Comparison of ENCODE assay signal across 16 mouse cellular contexts in the genomic region with DNA sequence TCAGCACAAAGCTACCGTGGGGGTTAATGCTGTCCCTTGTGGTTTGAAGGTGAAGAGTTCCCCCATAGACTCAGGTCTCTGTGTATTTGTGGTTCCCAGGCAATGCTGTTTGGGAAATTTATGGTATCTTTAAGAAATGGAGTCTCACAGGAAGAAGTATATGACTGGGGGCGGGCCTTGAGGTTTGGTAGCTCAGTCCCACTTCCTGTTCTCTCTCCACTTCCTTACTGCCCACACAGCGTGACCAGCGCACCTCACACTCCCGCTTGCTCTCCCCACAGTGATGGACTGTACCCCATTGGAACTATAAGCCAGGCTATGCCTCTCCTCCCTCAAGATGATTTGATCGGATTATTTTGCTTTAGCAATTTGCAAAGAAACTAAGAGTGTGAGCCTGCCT. TPM values are rescaled to one million over a fixed set of nuclear protein-coding genes. Genes with fewer than 3 reads are reported as not detected.
DNase-seq lines count a peak whose midpoint lies in the region; ATAC-seq and TF ChIP-seq lines count a peak whose summit lies in the region.
"Had no signal": no experiment of that assay in that cellular context is flagged by ENCODE, and none has a peak within 500 bp of the region (broad histone marks: within the 10 kb centered on the region; RNA-seq: fewer than 3 reads in every experiment).

No protein-coding gene starts in this region.

- no peak overlapping the region for H3K9ac ChIP-seq in lung, postnatal 0 days (replicated peaks; ENCODE audit: low read depth)
- no peak overlapping the region for H3K9ac ChIP-seq in hindbrain, embryonic 13.5 days
- H3K9ac ChIP-seq: heart, embryonic 15.5 days; lung, embryonic 14.5 days; neural tube, embryonic 13.5 days had no signal

- WGBS in lung, postnatal 0 days, result 83% methylated on average over 6 of the region's 6 CpGs
- 93% methylated on average over 6 of the region's 6 CpGs for WGBS in hindbrain, embryonic 13.5 days

- peak; percentile 41 for DNase-seq in lung, postnatal 0 days (ENCODE audit: low spot score)
- no peak for DNase-seq in lung, adult 18-20 months
- DNase-seq in induced T-regulatory cell, adult 2 months (ENCODE audit: low read depth), result peak; percentile 82
- peak; percentile 65 to 76 for DNase-seq in spleen, postnatal 36 days (ENCODE audit: low spot score in 2 of 2)
- DNase-seq in frontal cortex, postnatal 36 days (ENCODE audit: low spot score in 2 of 2), result no peak
- DNase-seq in kidney, postnatal 14 days, result no peak
- DNase-seq: cerebellum, adult 18-20 months; embryo, embryonic 11 days; kidney, postnatal 25 days; lung, embryonic 14.5 days; midbrain, embryonic 14.5 days had no signal

- no peaks in the 10 kb centered on the region for H3K36me3 ChIP-seq in lung, postnatal 0 days (ENCODE audit: insufficient read depth, low read length)
- H3K36me3 ChIP-seq in hindbrain, embryonic 13.5 days, result no peaks in the 10 kb centered on the region
- H3K36me3 ChIP-seq: heart, embryonic 15.5 days; neural tube, embryonic 13.5 days had no signal

- TF ChIP-seq EP300 in lung, postnatal 0 days (IDR thresholded peaks at IDR 0.05), result no peak

- no peaks in the 10 kb centered on the region for H3K27me3 ChIP-seq in lung, postnatal 0 days (replicated peaks; ENCODE audit: insufficient read depth, low read length)
- H3K27me3 ChIP-seq in hindbrain, embryonic 13.5 days, result no peaks in the 10 kb centered on the region
- H3K27me3 ChIP-seq: heart, embryonic 15.5 days; neural tube, embryonic 13.5 days had no signal

- no peak overlapping the region for H3K4me2 ChIP-seq in lung, postnatal 0 days (replicated peaks; ENCODE audit: low read depth, low read length)
- H3K4me2 ChIP-seq in hindbrain, embryonic 13.5 days, result no peak overlapping the region
- H3K4me2 ChIP-seq: heart, embryonic 15.5 days; lung, embryonic 14.5 days; neural tube, embryonic 13.5 days had no signal

- no peaks in the 10 kb centered on the region for H3K4me1 ChIP-seq in lung, postnatal 0 days (ENCODE audit: insufficient read depth, low read depth, low read length)
- peaks cover 1% of the 10 kb centered on the region; the same call in 1 of the 2 replicates for H3K4me1 ChIP-seq in hindbrain, embryonic 13.5 days (replicated peaks)
- H3K4me1 ChIP-seq: neural tube, embryonic 13.5 days had no signal

- TF ChIP-seq CTCF in lung, postnatal 0 days (IDR thresholded peaks at IDR 0.05), result no peak

- no peaks in the 10 kb centered on the region for H3K9me3 ChIP-seq in lung, postnatal 0 days (ENCODE audit: low read length)
- H3K9me3 ChIP-seq in hindbrain, embryonic 13.5 days, result no peaks in the 10 kb centered on the region
- H3K9me3 ChIP-seq: heart, embryonic 15.5 days; neural tube, embryonic 13.5 days had no signal

- no peak overlapping the region for H3K4me3 ChIP-seq in lung, postnatal 0 days (ENCODE audit: low read depth, low read length)
- H3K4me3 ChIP-seq in hindbrain, embryonic 13.5 days, result no peak overlapping the region
- H3K4me3 ChIP-seq: heart, embryonic 15.5 days; neural tube, embryonic 13.5 days had no signal

- H3K27ac ChIP-seq in lung, postnatal 0 days (ENCODE audit: low read length), result no peak overlapping the region
- no peak overlapping the region for H3K27ac ChIP-seq in hindbrain, embryonic 13.5 days
- H3K27ac ChIP-seq: heart, embryonic 15.5 days; neural tube, embryonic 13.5 days had no signal

- no peak for ATAC-seq in lung, postnatal 0 days
- ATAC-seq in CD4-positive, CD25-positive, alpha-beta regulatory T cell, adult 4 months, result peak; percentile 68
- ATAC-seq in hindbrain, embryonic 13.5 days (ENCODE audit: low FRiP score), result no peak
- ATAC-seq: hindbrain, embryonic 16.5 days had no signal

RNA-seq across cellular contexts. Expression of gene Traf1, which starts 14.9 kb away (rescaled TPM):
- 61.4 and 67.0 TPM in 2 replicates for polyA plus RNA-seq in lung, postnatal 0 days (2015; fragmentation: Nextera tagmentation; extraction: Ambion mirVana)
- 100 to 1,000 TPM; 300 to 441 TPM for polyA plus RNA-seq in CD4-positive, CD25-positive, alpha-beta regulatory T cell, adult 4 months (2017; shearing (Covaris generic))
- 0.73 and 1.9 TPM in 2 replicates for polyA plus RNA-seq in hindbrain, embryonic 13.5 days (2015; fragmentation: Nextera tagmentation; extraction: Ambion mirVana)

Comparison
In these comparisons a context has a peak if more than half of its experiments do, and no peak if none do; other contexts are left out.
1. DNase-seq: peak in lung, postnatal 0 days (single experiment), induced T-regulatory cell, adult 2 months (single experiment) and spleen, postnatal 36 days (2 of 2); none in lung, adult 18-20 months (0 of 2), frontal cortex, postnatal 36 days (0 of 2) and kidney, postnatal 14 days (single experiment).
2. RNA of gene Traf1, which starts 14.9 kb away (polyA plus RNA-seq): 300 to 441 TPM in CD4-positive, CD25-positive, alpha-beta regulatory T cell, adult 4 months and 61.4 to 67.0 TPM in lung, postnatal 0 days; 0.73 to 1.9 TPM in hindbrain, embryonic 13.5 days; every median in the first group is over 10 times any median in the second.